Mouse (Mus musculus): ENCODE results near the gene Mst1r.
A peak's percentile ranks its signal among the peaks of the same experiment; 100 is the strongest.

- TF ChIP-seq POLR2A (IDR thresholded peaks at IDR 0.05; ENCODE audit: control insufficient read depth, extremely low read depth, insufficient read depth, low read length, poor library complexity) = peak; percentile 67
- TF ChIP-seq CTCF (IDR thresholded peaks at IDR 0.05; ENCODE audit: borderline replicate concordance, control insufficient read depth, extremely low read depth, insufficient read depth, low read length, poor library complexity) = no peak
Measured at GRCm38 (mm10) chr9:107887804-107888266, 18.8 kb upstream of the Mst1r start, which contains the start of gene Mon1a.
